Mouse (Mus musculus) forebrain, embryonic 10.5 days (tissue): ENCODE data around the gene Cpsf3. TPM values are rescaled to one million over a fixed set of nuclear protein-coding genes. Genes with fewer than 3 reads are reported as not detected.

Experiments
- DNase-seq: peaks from one replicate; pipeline ENCODE4 v3.0.0-alpha.2; 2017; ENCODE audit warnings: low spot score; ENCODE audit errors: extremely low spot score
- H3K27ac ChIP-seq: fragments of 300-500 bp; sonication (generic); 2 replicates; pipeline ENCODE4 v1.5.1; 2016; ENCODE audit warnings: mild to moderate bottlenecking
- H3K27me3 ChIP-seq: fragments of 300-500 bp; sonication (generic); 2 replicates; pipeline ENCODE4 v1.6.1; 2016; ENCODE audit warnings: mild to moderate bottlenecking; ENCODE audit not compliant: poor library complexity, severe bottlenecking
- H3K36me3 ChIP-seq: fragments of 300-500 bp; sonication (generic); replicated peaks from 2 replicates; pipeline ENCODE4 v1.6.1; 2016; ENCODE audit warnings: mild to moderate bottlenecking, moderate library complexity
- H3K4me1 ChIP-seq: fragments of 300-500 bp; sonication (generic); 2 replicates; pipeline ENCODE4 v1.6.1; 2016
- H3K4me3 ChIP-seq: fragments of 300-500 bp; sonication (generic); 2 replicates; pipeline ENCODE4 v1.5.1; 2016; ENCODE audit warnings: mild to moderate bottlenecking, moderate library complexity
- H3K9me3 ChIP-seq: fragments of 300-500 bp; sonication (generic); 2 replicates; pipeline ENCODE4 v1.6.1; 2016; ENCODE audit warnings: mild to moderate bottlenecking, moderate library complexity
- whole genome bisulfite sequencing: fragments of 180-500 bp; shearing (Covaris S2); methylation state at CpG from one replicate; pipeline ENCODE4 v1.1.7; 2016; 5-methylcytosine and 5-hydroxymethylcytosine counted together
- polyA plus RNA-seq: library from polyadenylated mRNA; unstranded; fragments of >200 nt; fragmentation: Nextera tagmentation; extraction: Ambion mirVana; gene quantifications from 2 replicates; pipeline ENCODE4 v1.2.1, GENCODE M21; 2016

Gene Cpsf3
- polyA plus RNA-seq, 1 experiment from 2014 or later, result 139 TPM

- Histone ChIP-seq H3K9me3 (no peaks in the 10 kb centered on the region), H3K27ac (no peak overlapping the region), H3K4me1 (no peaks in the 10 kb centered on the region), H3K27me3 (no peaks in the 10 kb centered on the region), H3K36me3 (peaks cover 98% of the 10 kb centered on the region), H3K4me3 (no peak overlapping the region)
- DNase-seq, result no peak
- whole genome bisulfite sequencing, result 93% methylated on average over 4 of the region's 4 CpGs
These were observed 20.6 kb downstream of the Cpsf3 start for GRCm38 (mm10) chr12:21305741-21306140.

DNA sequence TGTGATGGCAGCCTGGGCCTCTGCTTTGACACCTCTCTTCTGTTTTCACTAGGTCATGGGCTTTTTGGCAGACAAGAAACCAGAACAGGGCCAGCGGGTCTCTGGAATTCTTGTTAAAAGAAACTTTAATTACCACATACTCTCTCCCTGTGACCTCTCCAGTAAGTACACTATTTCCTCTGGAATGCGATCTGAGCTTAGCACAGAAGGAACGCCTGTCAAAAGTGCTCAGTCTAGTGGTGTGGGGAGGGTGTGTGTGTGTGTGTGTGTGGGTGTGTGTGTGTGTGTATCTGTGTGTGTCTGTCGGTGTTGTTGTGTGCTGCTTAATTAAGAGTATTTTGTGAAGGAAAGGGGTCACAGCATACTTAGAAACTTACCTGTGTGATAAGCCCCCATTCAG lies 21.5 kb downstream of the Cpsf3 start:
- no peaks in the 10 kb centered on the region for H3K9me3 ChIP-seq
- 86% methylated on average over 4 of the region's 4 CpGs for WGBS
- no peak overlapping the region for H3K27ac ChIP-seq
- H3K36me3 ChIP-seq, result peaks cover 98% of the 10 kb centered on the region
- no peak overlapping the region for H3K4me3 ChIP-seq
- no peaks in the 10 kb centered on the region for H3K4me1 ChIP-seq
- H3K27me3 ChIP-seq, result no peaks in the 10 kb centered on the region
- DNase-seq, result no peak

GRCm38 (mm10) chr12:21312201-21312600 lies 27.0 kb downstream of the Cpsf3 start:
- peaks cover 84% of the 10 kb centered on the region for H3K36me3 ChIP-seq
- H3K4me3 ChIP-seq, result no peak overlapping the region
- no peak for DNase-seq
- H3K27me3 ChIP-seq, result no peaks in the 10 kb centered on the region
- peaks cover 11% of the 10 kb centered on the region for H3K4me1 ChIP-seq
- no peak overlapping the region for H3K27ac ChIP-seq
- WGBS, result 91% methylated on average over 5 of the region's 5 CpGs
- H3K9me3 ChIP-seq, result no peaks in the 10 kb centered on the region

GRCm38 (mm10) chr12:21315923-21316868 lies 31.0 kb downstream of the Cpsf3 start, which contains the start of gene Iah1:
Gene Iah1, plus strand, starts transcription at chr12:21316389.
- H3K9me3 ChIP-seq, result no peaks in the 10 kb centered on the region
- no peaks in the 10 kb centered on the region for H3K27me3 ChIP-seq
- peaks cover 70% of the 10 kb centered on the region for H3K36me3 ChIP-seq
- H3K27ac ChIP-seq, result peak within 1 kb of the TSS; percentile 89
- H3K4me3 ChIP-seq, result peak within 1 kb of the TSS; percentile 73
- 3% methylated on average over 59 of the region's 59 CpGs for WGBS
- H3K4me1 ChIP-seq, result peaks cover 12% of the 10 kb centered on the region
- DNase-seq, result peak; percentile 82

- Histone ChIP-seq H3K27me3 (no peaks in the 10 kb centered on the region), H3K36me3 (peaks cover 70% of the 10 kb centered on the region), H3K4me1 (peaks cover 12% of the 10 kb centered on the region), H3K9me3 (no peaks in the 10 kb centered on the region), H3K27ac (peak overlapping the region; percentile 89), H3K4me3 (peak overlapping the region; percentile 73)
- 43% methylated on average over 7 of the region's 7 CpGs for WGBS
- no peak for DNase-seq
These were observed 31.7 kb downstream of the Cpsf3 start for GRCm38 (mm10) chr12:21316869-21317265.

DNA sequence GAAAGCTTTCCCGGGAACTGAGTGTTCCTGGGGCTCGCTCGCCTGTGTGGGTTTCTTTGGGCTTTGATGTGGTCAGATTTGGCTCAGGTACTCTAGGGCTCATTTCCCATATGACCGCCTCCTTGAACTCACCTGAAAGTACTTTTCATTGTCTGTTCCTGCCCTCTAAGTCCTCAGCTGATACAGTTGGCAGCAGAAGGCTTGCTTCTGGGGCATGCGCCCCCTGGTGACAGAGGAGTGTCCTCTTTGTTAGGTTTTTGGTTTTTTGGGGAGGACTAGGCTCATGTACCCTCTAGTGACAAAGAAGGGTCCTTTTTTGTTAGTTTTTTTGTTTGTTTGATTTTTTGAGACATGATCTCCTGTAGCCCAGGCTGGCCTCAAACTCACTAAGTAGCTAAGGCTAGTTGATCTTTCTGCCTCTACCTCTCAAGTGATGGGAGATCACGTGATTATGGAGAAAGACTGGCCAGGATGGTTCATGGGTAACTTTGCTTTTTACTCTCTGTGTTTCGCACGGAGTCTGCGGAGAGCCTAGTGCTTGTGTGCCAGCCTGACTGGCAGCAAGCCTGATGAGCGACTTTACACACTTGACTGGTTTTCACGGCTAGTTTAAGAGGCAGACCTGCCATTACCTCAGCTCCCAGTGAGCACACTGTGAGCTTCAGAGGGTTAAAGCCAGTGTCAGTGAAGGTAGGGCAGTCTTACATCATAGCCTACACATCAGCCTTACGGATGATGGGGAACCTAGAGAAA lies 33.1 kb downstream of the Cpsf3 start:
- H3K36me3 ChIP-seq, result peaks cover 70% of the 10 kb centered on the region
- DNase-seq, result peak; percentile 55
- H3K4me1 ChIP-seq, result peaks cover 12% of the 10 kb centered on the region
- no peaks in the 10 kb centered on the region for H3K27me3 ChIP-seq
- no peak overlapping the region for H3K4me3 ChIP-seq
- no peak overlapping the region for H3K27ac ChIP-seq
- H3K9me3 ChIP-seq, result no peaks in the 10 kb centered on the region
- whole genome bisulfite sequencing, result 78% methylated on average over 12 of the region's 12 CpGs

GRCm38 (mm10) chr12:21320317-21320716 lies 35.1 kb downstream of the Cpsf3 start:
- WGBS, result 92% methylated on average over 4 of the region's 4 CpGs
- peaks cover 70% of the 10 kb centered on the region for H3K36me3 ChIP-seq

GRCm38 (mm10) chr12:21321170-21321569 lies 36.0 kb downstream of the Cpsf3 start:
- no peak for DNase-seq
- WGBS, result 89% methylated on average over 9 of the region's 9 CpGs
- peaks cover 76% of the 10 kb centered on the region for H3K36me3 ChIP-seq
- no peak overlapping the region for H3K27ac ChIP-seq
- H3K9me3 ChIP-seq, result no peaks in the 10 kb centered on the region
- peaks cover 7% of the 10 kb centered on the region for H3K4me1 ChIP-seq
- H3K27me3 ChIP-seq, result no peaks in the 10 kb centered on the region
- H3K4me3 ChIP-seq, result no peak overlapping the region

More at GRCm38 (mm10) chr12:21320317-21320716, 35.1 kb downstream of the Cpsf3 start:
- H3K27ac ChIP-seq, result no peak overlapping the region
- H3K4me3 ChIP-seq, result no peak overlapping the region
- H3K4me1 ChIP-seq, result peaks cover 12% of the 10 kb centered on the region
- H3K27me3 ChIP-seq, result no peaks in the 10 kb centered on the region
- no peak for DNase-seq
- H3K9me3 ChIP-seq, result no peaks in the 10 kb centered on the region

- H3K36me3 ChIP-seq, result peaks cover 88% of the 10 kb centered on the region
- H3K27me3 ChIP-seq, result no peaks in the 10 kb centered on the region
- H3K9me3 ChIP-seq, result no peaks in the 10 kb centered on the region
- no peak overlapping the region for H3K27ac ChIP-seq
- no peak overlapping the region for H3K4me3 ChIP-seq
- H3K4me1 ChIP-seq, result peaks cover under 1% of the 10 kb centered on the region; the same call in 1 of the 2 replicates
- DNase-seq, result no peak
- 87% methylated on average over 4 of the region's 4 CpGs for WGBS
These were observed 37.1 kb downstream of the Cpsf3 start for GRCm38 (mm10) chr12:21322296-21322695.

GRCm38 (mm10) chr12:21322856-21323255 lies 37.7 kb downstream of the Cpsf3 start:
- 91% methylated on average over 9 of the region's 9 CpGs for WGBS
- Histone ChIP-seq H3K36me3 (peaks cover 93% of the 10 kb centered on the region), H3K4me1 (no peaks in the 10 kb centered on the region), H3K9me3 (no peaks in the 10 kb centered on the region), H3K4me3 (no peak overlapping the region), H3K27ac (no peak overlapping the region), H3K27me3 (no peaks in the 10 kb centered on the region)
- DNase-seq, result no peak

DNA sequence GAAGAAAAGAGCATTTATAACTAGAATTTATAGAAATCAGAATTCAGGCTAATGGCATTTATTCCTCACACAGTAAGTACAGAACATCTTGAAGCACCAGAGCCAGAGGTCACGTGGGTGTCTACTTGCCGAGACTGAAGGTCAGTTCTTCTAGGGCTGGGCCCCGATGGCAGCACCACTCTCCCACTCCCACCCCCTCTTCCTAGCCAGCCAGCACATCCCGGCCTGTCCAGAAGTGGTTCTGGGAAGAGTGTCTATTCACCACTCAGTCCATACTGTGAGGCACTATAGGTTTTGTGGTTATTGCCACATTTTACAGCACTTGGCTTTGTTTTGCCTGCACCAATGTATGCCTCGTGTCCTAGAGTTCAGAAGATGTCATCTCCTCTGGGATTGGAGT lies 38.9 kb downstream of the Cpsf3 start:
- no peak for DNase-seq
- WGBS, result 89% methylated on average over 5 of the region's 5 CpGs
- Histone ChIP-seq H3K4me3 (no peak overlapping the region), H3K36me3 (peaks cover 99% of the 10 kb centered on the region), H3K4me1 (no peaks in the 10 kb centered on the region), H3K27me3 (no peaks in the 10 kb centered on the region), H3K9me3 (no peaks in the 10 kb centered on the region), H3K27ac (no peak overlapping the region)

- peaks cover 100% of the 10 kb centered on the region for H3K36me3 ChIP-seq
- H3K9me3 ChIP-seq, result no peaks in the 10 kb centered on the region
- no peak overlapping the region for H3K4me3 ChIP-seq
- no peaks in the 10 kb centered on the region for H3K27me3 ChIP-seq
- H3K4me1 ChIP-seq, result no peaks in the 10 kb centered on the region
- 92% methylated on average over 8 of the region's 8 CpGs for WGBS
- DNase-seq, result no peak
- H3K27ac ChIP-seq, result no peak overlapping the region
These were observed 40.1 kb downstream of the Cpsf3 start for GRCm38 (mm10) chr12:21325266-21325665.

- H3K9me3 ChIP-seq, result no peaks in the 10 kb centered on the region
- 96% methylated on average over 3 of the region's 3 CpGs for WGBS
These were observed 41.1 kb downstream of the Cpsf3 start for GRCm38 (mm10) chr12:21326325-21326724.

More at GRCm38 (mm10) chr12:21326325-21326724, 41.1 kb downstream of the Cpsf3 start:
- Histone ChIP-seq H3K36me3 (peaks cover 100% of the 10 kb centered on the region), H3K27me3 (no peaks in the 10 kb centered on the region), H3K27ac (no peak overlapping the region), H3K4me1 (no peaks in the 10 kb centered on the region), H3K4me3 (no peak overlapping the region)
- DNase-seq, result no peak
